Mouse (Mus musculus) mesoderm, embryonic 11.5 days (tissue): ENCODE results near the gene C130074G19Rik.

Experiments used
- DNase-seq: peaks from one replicate; pipeline ENCODE4 v3.0.0-alpha.2; 2012; ENCODE audit warnings: low read depth, low spot score

The C130074G19Rik gene

GRCm38 (mm10) chr1:184844326-184845066 is 38.5 kb downstream of the C130074G19Rik start:
- DNase-seq, result no peak

DNA sequence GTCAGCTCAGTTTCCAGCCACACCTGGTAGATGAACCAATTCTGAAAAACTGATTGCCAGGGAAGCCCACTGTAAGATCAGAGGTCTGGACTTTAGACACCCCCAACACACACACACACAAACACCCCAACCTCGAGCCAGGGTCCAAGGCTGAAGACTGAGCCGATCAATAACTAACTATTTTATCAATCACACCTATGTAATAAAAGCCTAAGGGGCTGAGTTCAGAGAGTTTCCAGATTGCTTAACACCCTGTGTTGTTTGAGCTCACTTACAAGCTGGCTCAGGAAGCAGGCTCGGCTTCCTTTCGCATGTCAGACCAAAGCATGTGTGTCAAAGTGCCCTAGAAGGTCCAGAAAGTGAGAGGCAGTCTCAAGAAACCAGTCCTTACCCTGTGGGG is 45.4 kb downstream of the C130074G19Rik start:
- DNase-seq, result no peak

- no peak for DNase-seq
These were observed 46.7 kb downstream of the C130074G19Rik start for GRCm38 (mm10) chr1:184836350-184836749.

DNA sequence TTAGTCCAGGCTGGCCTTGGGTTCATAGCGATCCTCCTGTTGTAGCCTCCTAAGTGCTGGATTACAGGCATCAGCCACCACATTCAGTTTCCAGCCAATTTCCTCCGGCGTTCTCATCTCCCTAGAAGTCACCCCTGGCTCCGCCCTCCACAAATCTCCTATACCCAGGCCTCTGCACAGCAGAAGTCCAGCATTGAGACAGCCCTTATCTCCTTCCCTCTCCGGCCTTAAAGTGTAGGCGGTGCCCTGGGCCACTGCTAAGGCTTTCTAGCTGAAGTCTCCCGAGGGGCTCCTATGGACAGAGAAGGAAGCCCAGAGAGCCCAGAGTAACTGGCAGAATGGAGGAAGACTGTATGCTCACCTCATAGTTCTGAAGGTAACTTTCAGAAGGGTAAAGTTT is 49.5 kb downstream of the C130074G19Rik start:
- no peak for DNase-seq

DNA sequence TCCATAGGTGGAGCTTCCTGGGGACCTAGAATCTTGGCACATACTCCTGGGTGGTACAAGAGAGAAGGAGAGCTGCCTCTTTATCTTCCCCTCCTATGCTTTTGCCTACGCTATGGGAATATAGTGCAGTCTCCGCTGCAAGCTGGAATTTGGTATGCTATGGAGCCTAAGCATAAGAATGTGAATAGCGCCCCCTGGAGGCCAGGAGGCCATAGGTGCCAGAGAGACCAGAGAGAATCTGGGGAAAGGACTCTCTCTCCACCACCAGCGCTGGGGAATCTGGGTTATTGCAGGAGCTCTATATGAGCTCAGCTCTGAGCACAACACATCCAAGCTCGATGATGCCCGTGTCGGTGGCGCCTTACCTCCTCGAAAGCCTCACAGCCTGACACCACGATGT is 50.8 kb downstream of the C130074G19Rik start:
- DNase-seq, result no peak

DNA sequence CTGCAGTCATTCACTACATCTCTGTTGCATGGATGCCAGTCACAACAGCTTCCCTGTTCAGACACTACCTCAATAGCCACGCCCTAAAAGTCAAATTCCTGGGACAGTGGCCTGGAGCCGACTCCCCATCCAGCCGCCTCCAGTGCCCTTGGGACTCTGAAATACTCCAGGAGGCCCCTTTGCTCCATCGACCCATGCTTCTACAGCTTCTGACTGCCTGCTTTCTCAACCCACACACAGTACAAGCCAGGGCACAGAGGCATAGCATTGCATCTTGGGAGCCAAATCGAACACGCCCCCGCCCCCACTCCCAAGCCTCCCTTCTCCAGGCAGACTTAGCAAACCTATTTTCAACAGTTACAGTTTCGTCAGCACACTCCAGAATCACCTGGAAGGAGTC is 53.1 kb downstream of the C130074G19Rik start:
- no peak for DNase-seq

DNA sequence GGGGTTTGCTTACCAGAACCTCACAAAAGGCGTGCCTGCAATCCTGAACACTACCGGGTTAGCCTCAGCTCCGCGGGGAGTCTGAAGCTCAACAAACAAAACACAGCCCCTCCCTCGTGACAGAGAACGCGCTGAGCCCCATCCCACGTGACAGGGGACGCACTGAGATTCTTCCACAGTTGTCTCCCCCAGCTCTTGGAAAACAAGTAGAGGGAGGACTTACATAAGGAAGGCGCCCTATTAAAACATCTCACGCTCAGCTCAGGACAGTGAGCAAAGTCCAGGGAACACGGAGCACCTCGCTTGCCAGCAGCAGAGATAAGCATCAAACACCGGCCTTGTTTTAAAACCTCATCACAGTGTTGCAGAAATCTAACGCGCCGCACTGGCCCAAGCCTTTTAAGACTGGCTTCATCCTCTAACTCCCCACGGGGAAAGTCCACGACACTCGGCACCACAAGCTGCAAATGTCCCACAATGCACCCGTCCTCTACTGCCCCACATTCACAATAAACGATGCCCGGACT is 55.8 kb downstream of the C130074G19Rik start:
- DNase-seq, result no peak

- DNase-seq, result peak; percentile 65
These were observed 57.9 kb downstream of the C130074G19Rik start for GRCm38 (mm10) chr1:184825093-184825492.

GRCm38 (mm10) chr1:184824439-184824851 is 58.6 kb downstream of the C130074G19Rik start:
- peak; percentile 85 for DNase-seq

- DNase-seq, result no peak
These were observed 60.3 kb downstream of the C130074G19Rik start for GRCm38 (mm10) chr1:184822678-184823077.
